Mouse (Mus musculus) lung, embryonic 14.5 days (tissue): ENCODE results near the gene Pm20d1. TPM values are rescaled to one million over a fixed set of nuclear protein-coding genes. Genes with fewer than 3 reads are reported as not detected.
A peak's percentile ranks its signal among the peaks of the same experiment; 100 is the strongest.

ENCODE experiments used
- ATAC-seq: fragments of 200-750 bp; cut with Nextera tagmentation; 2 replicates; pipeline ENCODE4 v1.8.0; 2017; ENCODE audit warnings: mild to moderate bottlenecking, moderate TSS enrichment, moderate library complexity; ENCODE audit not compliant: insufficient read depth
- DNase-seq: peaks from one replicate; pipeline ENCODE4 v3.0.0-alpha.2; 2015
- H3K27ac ChIP-seq: fragments of 300-500 bp; sonication (generic); 2 replicates; pipeline ENCODE4 v1.5.1; 2014; ENCODE audit warnings: low read depth, mild to moderate bottlenecking, moderate library complexity
- H3K27me3 ChIP-seq: fragments of 300-500 bp; sonication (generic); 2 replicates; pipeline ENCODE4 v1.6.1; 2014; ENCODE audit warnings: low read length, control low read depth; ENCODE audit not compliant: insufficient read depth
- H3K36me3 ChIP-seq: fragments of 300-500 bp; sonication (generic); 2 replicates; pipeline ENCODE4 v1.6.1; 2014; ENCODE audit warnings: control low read depth; ENCODE audit not compliant: insufficient read depth
- H3K4me1 ChIP-seq: fragments of 300-500 bp; sonication (generic); 2 replicates; pipeline ENCODE4 v1.6.1; 2014; ENCODE audit warnings: antibody characterized with exemption, control low read depth; ENCODE audit not compliant: insufficient read depth
- H3K4me2 ChIP-seq: fragments of 300-500 bp; sonication (generic); 2 replicates; pipeline ENCODE4 v1.6.1; 2014; ENCODE audit warnings: mild to moderate bottlenecking
- H3K4me3 ChIP-seq: fragments of 300-500 bp; sonication (generic); 2 replicates; pipeline ENCODE4 v1.5.1; 2014; ENCODE audit warnings: low read depth, low read length
- H3K9ac ChIP-seq: fragments of 300-500 bp; sonication (generic); 2 replicates; pipeline ENCODE4 v1.6.1; 2014
- H3K9me3 ChIP-seq: fragments of 300-500 bp; sonication (generic); 2 replicates; pipeline ENCODE4 v1.6.1; 2016; ENCODE audit warnings: low read depth, low read length, control low read depth
- CTCF ChIP-seq: IDR thresholded peaks from 2 replicates; pipeline ENCODE4 v1.5.1; 2016; ENCODE audit warnings: antibody characterized with exemption, low read depth
- WGBS: fragments of 180-500 bp; shearing (Covaris S2); extraction: QIAGEN DNeasy Blood & Tissue Kit; methylation state at CpG from one replicate; pipeline ENCODE4 v1.1.7; 2014; 5-methylcytosine and 5-hydroxymethylcytosine counted together
- polyA plus RNA-seq: library from polyadenylated mRNA; unstranded; fragments of >200 nt; fragmentation: Nextera tagmentation; extraction: Ambion mirVana; gene quantifications from 2 replicates; pipeline ENCODE4 v1.2.1, GENCODE M21; 2014

The Pm20d1 gene
- polyA plus RNA-seq, 1 experiment from 2014 or later: 0.50 TPM

DNA sequence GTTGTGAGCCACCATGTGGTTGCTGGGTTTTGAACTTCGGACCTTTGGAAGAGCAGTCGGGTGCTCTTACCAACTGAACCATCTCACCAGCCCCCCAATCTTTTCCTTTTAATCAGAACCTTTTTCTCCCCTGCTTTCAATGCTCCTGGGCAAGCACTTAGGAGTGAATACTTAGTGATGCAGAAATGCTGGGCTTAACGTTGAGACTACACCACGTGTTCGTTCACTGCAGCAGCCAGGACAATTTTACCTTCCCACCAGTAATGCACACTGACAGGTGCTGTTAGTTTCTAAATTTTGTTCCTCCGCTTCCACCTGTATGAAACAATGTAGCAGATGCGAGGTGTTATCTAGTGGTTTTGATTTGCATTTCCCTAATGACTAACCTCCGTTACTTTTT lies 25.1 kb downstream of the Pm20d1 start:
- 83% methylated on average over 8 of the region's 8 CpGs for WGBS
- Histone ChIP-seq H3K27ac (no peak overlapping the region), H3K4me3 (no peak overlapping the region), H3K4me2 (no peak overlapping the region), H3K4me1 (peaks cover 6% of the 10 kb centered on the region), H3K9ac (no peak overlapping the region), H3K36me3 (no peaks in the 10 kb centered on the region), H3K27me3 (no peaks in the 10 kb centered on the region), H3K9me3 (no peaks in the 10 kb centered on the region)
- TF ChIP-seq CTCF: no peak
- DNase-seq (no peak), ATAC-seq (no peak)

DNA sequence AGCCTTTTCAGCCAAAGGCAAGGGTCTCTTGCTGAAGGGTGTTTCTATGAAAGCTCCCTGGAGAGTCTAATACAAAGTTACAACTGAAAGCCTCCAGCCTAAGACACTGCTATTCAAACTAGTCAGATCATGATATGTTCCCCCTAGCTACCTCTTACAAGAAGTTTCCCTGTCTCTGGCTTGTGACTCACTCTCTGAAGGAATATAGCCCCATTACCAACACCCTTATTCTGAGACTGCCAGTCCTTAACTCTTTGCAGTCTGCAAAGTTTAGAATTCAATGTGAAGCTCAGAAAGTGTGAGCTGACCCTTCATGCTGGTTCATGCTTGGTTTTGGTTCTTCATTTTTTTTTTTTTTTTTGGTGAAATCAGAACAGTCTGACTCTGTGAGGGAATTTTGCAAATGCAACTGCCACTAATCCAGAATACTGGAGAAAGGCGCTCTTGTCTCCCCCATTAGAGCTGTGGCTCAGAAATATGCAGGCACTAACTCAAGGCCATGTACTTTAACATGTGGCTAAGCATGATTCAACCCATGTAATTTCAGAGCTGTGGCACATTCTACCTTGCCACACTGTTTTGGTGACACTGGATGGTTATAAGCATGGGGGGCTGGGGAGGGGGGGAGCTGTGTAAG lies 25.8 kb downstream of the Pm20d1 start:
- no peak for DNase-seq
- no peak for ATAC-seq
- H3K27me3 ChIP-seq: no peaks in the 10 kb centered on the region
- 79% methylated on average over 1 of the region's 1 CpGs for WGBS
- no peaks in the 10 kb centered on the region for H3K9me3 ChIP-seq
- H3K4me1 ChIP-seq: peaks cover 7% of the 10 kb centered on the region
- H3K4me2 ChIP-seq: no peak overlapping the region
- no peak overlapping the region for H3K4me3 ChIP-seq
- no peak for TF ChIP-seq CTCF
- H3K9ac ChIP-seq: no peak overlapping the region
- H3K27ac ChIP-seq: no peak overlapping the region
- H3K36me3 ChIP-seq: no peaks in the 10 kb centered on the region

DNA sequence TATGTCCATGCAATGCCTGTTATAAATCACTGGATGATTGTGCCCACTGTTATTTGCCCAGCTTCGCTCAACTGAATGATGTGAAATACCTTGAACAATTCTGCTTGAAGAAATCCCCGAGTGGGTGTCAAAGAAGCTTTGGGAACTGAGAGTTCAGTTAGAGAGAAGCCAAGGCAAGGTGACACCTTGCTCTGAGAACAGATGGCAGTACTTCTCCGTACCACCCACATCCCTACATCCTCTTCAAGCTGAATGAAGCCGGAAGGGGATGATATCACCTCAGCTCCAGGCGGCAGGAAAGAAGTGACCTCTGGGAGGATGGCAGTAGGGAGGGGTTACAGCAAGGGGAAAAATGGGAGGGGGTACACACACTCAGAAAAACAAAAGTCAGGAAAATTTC lies 26.4 kb downstream of the Pm20d1 start:
- Histone ChIP-seq H3K27ac (no peak overlapping the region), H3K36me3 (no peaks in the 10 kb centered on the region), H3K4me2 (no peak overlapping the region), H3K27me3 (no peaks in the 10 kb centered on the region), H3K4me1 (peaks cover 7% of the 10 kb centered on the region), H3K9me3 (no peaks in the 10 kb centered on the region), H3K4me3 (no peak overlapping the region), H3K9ac (no peak overlapping the region)
- no peak for TF ChIP-seq CTCF
- no peak for ATAC-seq
- 33% methylated on average over 5 of the region's 5 CpGs for WGBS
- no peak for DNase-seq

DNA sequence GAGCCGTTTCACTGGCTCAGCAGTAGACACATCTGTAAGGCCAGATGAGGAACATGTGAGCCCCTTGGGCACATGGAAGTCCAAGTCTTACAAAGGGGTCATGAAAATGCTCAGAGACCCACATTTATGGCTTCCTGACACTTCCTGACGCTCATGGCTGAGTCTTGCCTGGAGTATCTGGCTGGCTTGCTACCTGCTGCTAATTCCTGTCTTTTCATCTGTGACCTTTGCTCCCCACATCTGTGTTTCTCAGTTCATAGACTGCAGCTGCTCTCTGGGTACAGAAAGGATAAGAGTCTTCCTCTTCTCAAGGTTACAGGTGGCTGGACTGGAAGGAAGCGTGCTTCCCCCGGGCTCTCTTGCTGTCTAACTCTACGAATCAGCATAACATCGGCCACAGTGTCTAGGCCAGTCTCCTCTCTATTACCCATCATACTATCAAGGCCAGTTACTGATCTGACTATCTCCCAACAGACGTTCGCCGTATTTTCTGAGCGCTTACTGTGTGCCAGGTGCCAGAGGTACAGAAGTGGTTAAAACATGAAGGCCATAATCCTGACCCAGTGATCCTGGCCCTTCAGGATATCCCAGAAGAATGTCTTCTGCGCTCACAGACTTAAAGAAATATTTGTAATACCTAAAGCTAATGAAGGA lies 27.5 kb downstream of the Pm20d1 start:
- no peak for TF ChIP-seq CTCF
- 84% methylated on average over 11 of the region's 11 CpGs for WGBS
- Histone ChIP-seq H3K9me3 (no peaks in the 10 kb centered on the region), H3K4me1 (peaks cover 14% of the 10 kb centered on the region), H3K9ac (no peak overlapping the region), H3K4me2 (no peak overlapping the region), H3K4me3 (no peak overlapping the region), H3K27ac (no peak overlapping the region), H3K36me3 (no peaks in the 10 kb centered on the region), H3K27me3 (no peaks in the 10 kb centered on the region)
- ATAC-seq (no peak), DNase-seq (no peak)

DNA sequence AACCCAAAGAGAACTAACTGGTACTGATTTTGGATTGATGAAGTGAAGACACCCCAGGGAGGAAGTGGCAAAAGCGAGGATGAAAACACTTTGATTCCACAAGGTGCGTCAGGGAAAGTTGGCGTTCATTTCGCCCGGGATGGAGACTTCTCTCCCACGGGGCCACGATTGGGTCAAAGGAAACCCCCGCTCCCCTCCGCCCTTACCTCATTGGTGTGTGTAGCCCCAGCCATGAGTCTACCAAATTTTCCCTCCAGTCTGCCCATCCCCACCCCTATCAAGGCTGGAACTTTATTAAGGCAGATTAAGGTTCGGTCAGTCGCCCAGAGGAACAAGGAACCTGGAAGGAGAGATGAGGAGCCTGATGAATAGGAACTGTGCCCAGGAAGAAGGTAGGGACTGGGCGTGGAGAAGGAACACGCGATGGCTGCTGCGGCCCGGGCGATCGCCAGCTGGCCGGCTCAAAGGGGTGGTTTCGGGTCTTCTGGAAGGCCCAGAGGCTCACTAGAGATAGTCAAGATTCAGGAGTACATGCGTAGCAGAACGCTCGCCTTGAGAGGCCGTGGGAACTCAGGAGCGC lies 30.1 kb downstream of the Pm20d1 start, which contains the start of gene Slc41a1:
Slc41a1 (plus strand) TSS at position 287 of the 580 bp plus-strand sequence.
- Histone ChIP-seq H3K9me3 (no peaks in the 10 kb centered on the region), H3K4me1 (peaks cover 14% of the 10 kb centered on the region), H3K27me3 (no peaks in the 10 kb centered on the region), H3K36me3 (no peaks in the 10 kb centered on the region), H3K9ac (peak within 1 kb of the TSS; percentile 68), H3K4me3 (peak within 1 kb of the TSS; percentile 70), H3K4me2 (peak within 1 kb of the TSS; percentile 88), H3K27ac (peak within 1 kb of the TSS; percentile 77)
- no peak for TF ChIP-seq CTCF
- peak; percentile 32 for ATAC-seq
- 2% methylated on average over 25 of the region's 25 CpGs for WGBS
- no peak for DNase-seq

DNA sequence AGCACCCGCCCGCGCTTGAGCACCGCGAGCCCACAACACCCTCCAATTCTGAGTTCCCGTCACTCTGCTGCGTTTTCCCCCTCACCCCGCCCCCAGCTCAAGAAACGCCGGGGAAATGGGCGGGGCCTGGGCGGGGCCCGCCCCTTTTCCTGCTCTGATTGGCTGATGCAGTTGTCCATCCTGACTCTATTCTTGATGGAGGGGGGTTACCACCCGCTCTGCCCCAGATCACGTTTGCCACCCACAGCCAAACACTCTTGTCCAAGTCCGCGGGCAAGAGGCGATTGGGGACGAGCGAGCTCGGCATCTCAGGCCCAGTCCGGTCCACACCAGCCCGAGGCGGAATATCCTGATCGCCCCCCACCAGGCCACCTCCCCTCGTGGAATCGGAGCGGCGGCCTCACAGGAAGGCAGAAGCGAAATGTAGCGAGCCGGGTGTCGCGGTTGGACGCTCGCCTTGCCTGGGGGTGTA lies 30.6 kb downstream of the Pm20d1 start:
- peak overlapping the region; percentile 68 for H3K9ac ChIP-seq
- no peak for TF ChIP-seq CTCF
- H3K27ac ChIP-seq: peak overlapping the region; percentile 77
- DNase-seq (peak; percentile 96), ATAC-seq (peak; percentile 98)
- peaks cover 14% of the 10 kb centered on the region for H3K4me1 ChIP-seq
- H3K9me3 ChIP-seq: no peaks in the 10 kb centered on the region
- no peaks in the 10 kb centered on the region for H3K36me3 ChIP-seq
- H3K4me3 ChIP-seq: peak overlapping the region; percentile 70
- peak overlapping the region; percentile 88 for H3K4me2 ChIP-seq
- no peaks in the 10 kb centered on the region for H3K27me3 ChIP-seq
- under 1% methylated on average over 36 of the region's 36 CpGs for WGBS
